Mouse (Mus musculus): ENCODE results near the gene Rest.

DNA sequence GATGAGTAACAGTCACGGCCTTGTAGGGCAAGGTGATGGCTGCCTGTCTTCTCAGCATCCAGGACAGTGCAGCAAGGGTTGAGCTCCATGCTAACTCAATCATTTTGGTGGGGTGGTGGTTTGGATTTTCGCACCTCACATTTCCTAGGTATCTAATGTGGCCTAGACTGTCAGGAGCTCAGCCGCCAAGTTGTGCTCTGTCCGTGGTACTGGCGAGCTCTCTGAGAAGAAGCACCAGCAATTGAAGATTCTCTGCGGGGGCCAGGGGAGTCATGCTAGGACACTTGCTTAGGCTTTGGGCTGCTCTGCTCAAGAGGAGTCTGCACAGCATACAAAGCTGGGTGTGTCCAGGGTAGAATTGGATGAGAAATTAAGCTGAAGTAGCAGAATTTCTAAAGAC lies 22.6 kb downstream of the Rest start:
- TF ChIP-seq POLR2A (IDR thresholded peaks at IDR 0.05; ENCODE audit: borderline replicate concordance, extremely low read depth, low read depth, low read length) (no peak), CTCF (IDR thresholded peaks at IDR 0.05; ENCODE audit: insufficient read depth, low read length) (no peak)
